Mouse (Mus musculus): Measurements from ENCODE around the gene Rsc1a1.

DNA sequence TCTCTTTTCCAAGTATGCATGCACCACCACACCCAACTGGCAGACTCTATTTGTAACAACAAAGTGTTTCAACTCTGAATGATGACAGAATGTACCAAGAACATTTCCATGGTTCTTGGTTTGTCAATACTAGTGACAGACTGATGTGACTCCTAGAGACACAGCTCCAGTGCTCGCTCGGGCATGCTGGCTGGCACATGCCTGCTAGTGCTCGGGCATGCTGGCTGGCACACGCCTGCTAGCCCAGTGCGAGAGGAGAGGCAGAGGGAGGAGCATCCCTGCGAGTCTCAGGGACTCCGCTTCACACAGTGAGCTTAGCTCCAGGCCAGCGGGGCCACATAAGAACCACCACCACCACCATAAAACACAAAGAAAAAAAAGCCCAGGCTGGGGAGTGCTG, 9.3 kb upstream of the Rsc1a1 start:
- TF ChIP-seq CTCF (IDR thresholded peaks at IDR 0.05; ENCODE audit: control insufficient read depth, insufficient read depth, low read length) (no peak), POLR2A (IDR thresholded peaks at IDR 0.05; ENCODE audit: borderline replicate concordance, control insufficient read depth, low read depth, low read length) (no peak)

Data from bone marrow, adult 2 months (tissue).